Mouse (Mus musculus) lung, postnatal 0 days (tissue): ENCODE data around the gene Commd9. TPM values are rescaled to one million over a fixed set of nuclear protein-coding genes. Genes with fewer than 3 reads are reported as not detected.

Experiments used
- ATAC-seq: fragments of 200-750 bp; cut with Nextera tagmentation; 2 replicates; pipeline ENCODE4 v1.8.0; 2017; ENCODE audit warnings: moderate library complexity
- DNase-seq: peaks from one replicate; pipeline ENCODE4 v3.0.0-alpha.2; 2016; ENCODE audit warnings: low spot score
- H3K27ac ChIP-seq: fragments of 300-500 bp; sonication (generic); 2 replicates; pipeline ENCODE4 v1.5.1; 2014; ENCODE audit warnings: antibody characterized with exemption, mild to moderate bottlenecking, low read length, mixed read lengths
- H3K27me3 ChIP-seq: fragments of 300-500 bp; sonication (generic); replicated peaks from 2 replicates; pipeline ENCODE4 v1.6.1; 2014; ENCODE audit warnings: low read length, mixed read lengths; ENCODE audit not compliant: insufficient read depth
- H3K36me3 ChIP-seq: fragments of 300-500 bp; sonication (generic); 2 replicates; pipeline ENCODE4 v1.6.1; 2014; ENCODE audit warnings: low read length, mixed read lengths; ENCODE audit not compliant: insufficient read depth
- H3K4me1 ChIP-seq: fragments of 300-500 bp; sonication (generic); 2 replicates; pipeline ENCODE4 v1.6.1; 2014; ENCODE audit warnings: antibody characterized with exemption, low read depth, low read length, mixed read lengths; ENCODE audit not compliant: insufficient read depth
- H3K4me2 ChIP-seq: fragments of 300-500 bp; sonication (generic); replicated peaks from 2 replicates; pipeline ENCODE4 v1.6.1; 2014; ENCODE audit warnings: low read depth, mild to moderate bottlenecking, low read length, moderate library complexity, mixed read lengths
- H3K4me3 ChIP-seq: fragments of 300-500 bp; sonication (generic); 2 replicates; pipeline ENCODE4 v1.5.1; 2014; ENCODE audit warnings: low read depth, low read length
- H3K9ac ChIP-seq: fragments of 300-500 bp; sonication (generic); replicated peaks from 2 replicates; pipeline ENCODE4 v1.6.1; 2014; ENCODE audit warnings: low read depth, mild to moderate bottlenecking
- H3K9me3 ChIP-seq: fragments of 300-500 bp; sonication (generic); 2 replicates; pipeline ENCODE4 v1.6.1; 2016; ENCODE audit warnings: low read length, mixed read lengths
- CTCF ChIP-seq: IDR thresholded peaks from 2 replicates; pipeline ENCODE4 v1.5.1; 2016; ENCODE audit warnings: antibody characterized with exemption, mild to moderate bottlenecking
- EP300 ChIP-seq: IDR thresholded peaks from 2 replicates; pipeline ENCODE4 v1.6.1; 2016; ENCODE audit warnings: antibody characterized with exemption, mild to moderate bottlenecking, control low read depth
- WGBS: fragments of 180-500 bp; shearing (Covaris S2); extraction: QIAGEN DNeasy Blood & Tissue Kit; methylation state at CpG from one replicate; pipeline ENCODE4 v1.1.7; 2014; 5-methylcytosine and 5-hydroxymethylcytosine counted together
- polyA plus RNA-seq: library from polyadenylated mRNA; unstranded; fragments of >200 nt; fragmentation: Nextera tagmentation; extraction: Ambion mirVana; gene quantifications from 2 replicates; pipeline ENCODE4 v1.2.1, GENCODE M21; 2015

The Commd9 gene
- polyA plus RNA-seq, 1 experiment from 2014 or later: 50.0 TPM

- H3K9ac ChIP-seq: no peak overlapping the region
- ATAC-seq (no peak), DNase-seq (peak; percentile 31)
- H3K4me3 ChIP-seq: no peak overlapping the region
- no peak overlapping the region for H3K27ac ChIP-seq
- 56% methylated on average over 7 of the region's 7 CpGs for WGBS
- TF ChIP-seq CTCF (no peak), EP300 (no peak)
- no peaks in the 10 kb centered on the region for H3K4me1 ChIP-seq
- H3K27me3 ChIP-seq: no peaks in the 10 kb centered on the region
- H3K9me3 ChIP-seq: no peaks in the 10 kb centered on the region
- no peak overlapping the region for H3K4me2 ChIP-seq
- peaks cover 9% of the 10 kb centered on the region; the same call in 1 of the 2 replicates for H3K36me3 ChIP-seq
These were observed 64.9 kb downstream of the Commd9 start for GRCm38 (mm10) chr2:101950716-101951520.

Other genes with a start within 250 kb of the Commd9 start
- 0.05 and 0.06 TPM in 2 replicates for gene Rag1, start 236.7 kb upstream of the Commd9 start, polyA plus RNA-seq
- gene B230118H07Rik, start 236.7 kb upstream of the Commd9 start, polyA plus RNA-seq: 31.3 and 34.6 TPM in 2 replicates
- gene Traf6, start 207.8 kb upstream of the Commd9 start, polyA plus RNA-seq: 5.4 and 6.2 TPM in 2 replicates
- gene Prr5l, start 3.2 kb upstream of the Commd9 start, polyA plus RNA-seq: 40.5 and 52.5 TPM in 2 replicates